Mouse (Mus musculus): ENCODE results near the gene Lrrc61. TPM values are rescaled to one million over a fixed set of nuclear protein-coding genes. Genes with fewer than 3 reads are reported as not detected.

Gene Lrrc61
- polyA plus RNA-seq, 1 experiment: 6.2 TPM

GRCm38 (mm10) chr6:48591871-48592270 is 37.3 kb downstream of the Lrrc61 start:
- Histone ChIP-seq H3K4me1 (ENCODE audit: control insufficient read depth, insufficient read depth, low read length) (no peaks in the 10 kb centered on the region), H3K9me3 (replicated peaks; ENCODE audit: control insufficient read depth, insufficient read depth, low read length, poor library complexity, severe bottlenecking) (no peaks in the 10 kb centered on the region), H3K36me3 (ENCODE audit: control insufficient read depth, insufficient read depth, low read length, poor library complexity, severe bottlenecking) (no peaks in the 10 kb centered on the region), H3K9ac (ENCODE audit: low read depth, poor library complexity, severe bottlenecking) (no peak overlapping the region), H3K4me3 (ENCODE audit: low read depth, low read length) (no peak overlapping the region), H3K27ac (ENCODE audit: insufficient read depth, low read length) (no peak overlapping the region), H3K27me3 (ENCODE audit: control insufficient read depth, insufficient read depth, low read length, poor library complexity, severe bottlenecking) (no peaks in the 10 kb centered on the region)
- TF ChIP-seq POLR2A (IDR thresholded peaks at IDR 0.05; ENCODE audit: insufficient read depth, low read length) (no peak), EP300 (IDR thresholded peaks at IDR 0.05; ENCODE audit: insufficient read depth, low read depth, low read length) (no peak)

- Histone ChIP-seq H3K36me3 (ENCODE audit: control insufficient read depth, insufficient read depth, low read length, poor library complexity, severe bottlenecking) (no peaks in the 10 kb centered on the region), H3K4me1 (ENCODE audit: control insufficient read depth, insufficient read depth, low read length) (no peaks in the 10 kb centered on the region), H3K9ac (ENCODE audit: low read depth, poor library complexity, severe bottlenecking) (peak within 1 kb of the TSS; percentile 80), H3K27me3 (ENCODE audit: control insufficient read depth, insufficient read depth, low read length, poor library complexity, severe bottlenecking) (no peaks in the 10 kb centered on the region), H3K4me3 (ENCODE audit: low read depth, low read length) (peak within 1 kb of the TSS; percentile 89), H3K9me3 (replicated peaks; ENCODE audit: control insufficient read depth, insufficient read depth, low read length, poor library complexity, severe bottlenecking) (no peaks in the 10 kb centered on the region), H3K27ac (ENCODE audit: insufficient read depth, low read length) (no peak within 1 kb of the TSS)
- TF ChIP-seq POLR2A (IDR thresholded peaks at IDR 0.05; ENCODE audit: insufficient read depth, low read length): no peak
- TF ChIP-seq EP300 (IDR thresholded peaks at IDR 0.05; ENCODE audit: insufficient read depth, low read depth, low read length): no peak
- no peak for TF ChIP-seq CTCF (IDR thresholded peaks at IDR 0.05; ENCODE audit: low read depth, low read length)
These were observed 38.8 kb downstream of the Lrrc61 start, which contains the start of the genes Repin1 and Gm44965 for GRCm38 (mm10) chr6:48593158-48594042. TSS of gene Repin1 (plus strand) at chr6:48593883. TSS of gene Gm44965 (plus strand) at chr6:48593941.

- peak overlapping the region; percentile 80 for H3K9ac ChIP-seq (ENCODE audit: low read depth, poor library complexity, severe bottlenecking)
- H3K9me3 ChIP-seq (replicated peaks; ENCODE audit: control insufficient read depth, insufficient read depth, low read length, poor library complexity, severe bottlenecking): no peaks in the 10 kb centered on the region
- H3K4me3 ChIP-seq (ENCODE audit: low read depth, low read length): peak overlapping the region; percentile 89
- H3K4me1 ChIP-seq (ENCODE audit: control insufficient read depth, insufficient read depth, low read length): no peaks in the 10 kb centered on the region
- H3K27me3 ChIP-seq (ENCODE audit: control insufficient read depth, insufficient read depth, low read length, poor library complexity, severe bottlenecking): no peaks in the 10 kb centered on the region
- no peak overlapping the region for H3K27ac ChIP-seq (ENCODE audit: insufficient read depth, low read length)
- H3K36me3 ChIP-seq (ENCODE audit: control insufficient read depth, insufficient read depth, low read length, poor library complexity, severe bottlenecking): no peaks in the 10 kb centered on the region
- TF ChIP-seq CTCF (IDR thresholded peaks at IDR 0.05; ENCODE audit: low read depth, low read length) (no peak), POLR2A (IDR thresholded peaks at IDR 0.05; ENCODE audit: insufficient read depth, low read length) (no peak), EP300 (IDR thresholded peaks at IDR 0.05; ENCODE audit: insufficient read depth, low read depth, low read length) (no peak)
These were observed 39.6 kb downstream of the Lrrc61 start for GRCm38 (mm10) chr6:48594043-48594738.

- H3K9ac ChIP-seq (ENCODE audit: low read depth, poor library complexity, severe bottlenecking): peak overlapping the region; percentile 80; the same call in 1 of the 2 replicates
These were observed 40.7 kb downstream of the Lrrc61 start for GRCm38 (mm10) chr6:48595278-48595677.

GRCm38 (mm10) chr6:48596545-48597232 is 42.1 kb downstream of the Lrrc61 start:
- Histone ChIP-seq H3K4me3 (ENCODE audit: low read depth, low read length) (peak overlapping the region; percentile 57), H3K4me1 (ENCODE audit: control insufficient read depth, insufficient read depth, low read length) (no peaks in the 10 kb centered on the region), H3K27ac (ENCODE audit: insufficient read depth, low read length) (no peak overlapping the region), H3K9ac (ENCODE audit: low read depth, poor library complexity, severe bottlenecking) (peak overlapping the region; percentile 17; the same call in 1 of the 2 replicates), H3K36me3 (ENCODE audit: control insufficient read depth, insufficient read depth, low read length, poor library complexity, severe bottlenecking) (no peaks in the 10 kb centered on the region), H3K9me3 (replicated peaks; ENCODE audit: control insufficient read depth, insufficient read depth, low read length, poor library complexity, severe bottlenecking) (no peaks in the 10 kb centered on the region), H3K27me3 (ENCODE audit: control insufficient read depth, insufficient read depth, low read length, poor library complexity, severe bottlenecking) (no peaks in the 10 kb centered on the region)
- TF ChIP-seq CTCF (IDR thresholded peaks at IDR 0.05; ENCODE audit: low read depth, low read length) (no peak), EP300 (IDR thresholded peaks at IDR 0.05; ENCODE audit: insufficient read depth, low read depth, low read length) (no peak), POLR2A (IDR thresholded peaks at IDR 0.05; ENCODE audit: insufficient read depth, low read length) (no peak)

More at GRCm38 (mm10) chr6:48595278-48595677, 40.7 kb downstream of the Lrrc61 start:
- no peaks in the 10 kb centered on the region for H3K9me3 ChIP-seq (replicated peaks; ENCODE audit: control insufficient read depth, insufficient read depth, low read length, poor library complexity, severe bottlenecking)
- H3K27me3 ChIP-seq (ENCODE audit: control insufficient read depth, insufficient read depth, low read length, poor library complexity, severe bottlenecking): no peaks in the 10 kb centered on the region
- H3K4me3 ChIP-seq (ENCODE audit: low read depth, low read length): no peak overlapping the region
- no peak overlapping the region for H3K27ac ChIP-seq (ENCODE audit: insufficient read depth, low read length)
- H3K36me3 ChIP-seq (ENCODE audit: control insufficient read depth, insufficient read depth, low read length, poor library complexity, severe bottlenecking): no peaks in the 10 kb centered on the region
- TF ChIP-seq EP300 (IDR thresholded peaks at IDR 0.05; ENCODE audit: insufficient read depth, low read depth, low read length) (no peak), CTCF (IDR thresholded peaks at IDR 0.05; ENCODE audit: low read depth, low read length) (no peak), POLR2A (IDR thresholded peaks at IDR 0.05; ENCODE audit: insufficient read depth, low read length) (no peak)
- H3K4me1 ChIP-seq (ENCODE audit: control insufficient read depth, insufficient read depth, low read length): no peaks in the 10 kb centered on the region

Measured in ES-Bruce4 (cell line).